Mouse (Mus musculus) megakaryocyte, embryonic 14.5 days (primary cell): Measurements from ENCODE around the gene Cnot8. TPM values are rescaled to one million over a fixed set of nuclear protein-coding genes. Genes with fewer than 3 reads are reported as not detected.
"Not testable (repeated sequence)": the region's sequence is repeated elsewhere in the genome, so short reads cannot be mapped to it uniquely, and the experiment has no call there.

ENCODE experiments used
- H3K27me3 ChIP-seq: replicated peaks from 2 replicates; pipeline ENCODE3; 2012; ENCODE audit warnings: inconsistent platforms
- H3K36me3 ChIP-seq: replicated peaks from 2 replicates; pipeline ENCODE3; 2012; ENCODE audit warnings: low read length, inconsistent platforms, mixed read lengths
- H3K4me1 ChIP-seq: 2 replicates; pipeline ENCODE4 v1.6.1; 2012; ENCODE audit warnings: inconsistent platforms
- H3K4me3 ChIP-seq: replicated peaks from 2 replicates; pipeline ENCODE3; 2012; ENCODE audit warnings: moderate library complexity, mild to moderate bottlenecking, inconsistent platforms
- H3K9me3 ChIP-seq: 2 replicates; pipeline ENCODE4 v1.6.1; 2012; ENCODE audit warnings: inconsistent platforms
- FLI1 ChIP-seq: IDR thresholded peaks from 2 replicates; pipeline ENCODE4 v1.6.1; 2012; ENCODE audit warnings: low read length, inconsistent platforms, mixed read lengths
- GATA1 ChIP-seq: IDR thresholded peaks from 3 replicates; pipeline ENCODE4 v1.6.1; 2012; ENCODE audit warnings: mixed read lengths, low read length, inconsistent platforms, borderline replicate concordance
- polyA plus RNA-seq: library from polyadenylated mRNA; stranded (reverse); fragments of >175 nt; gene quantifications from 2 replicates; pipeline ENCODE4 v1.2.3, GENCODE M21; 2012; ENCODE audit warnings: low replicate concordance; ENCODE audit not compliant: insufficient read depth

The Cnot8 gene
- 1.1 and 3.5 TPM in 2 replicates for polyA plus RNA-seq

GRCm38 (mm10) chr11:58103697-58104306, at the start of gene Cnot8:
Gene Cnot8 (plus strand): TSS chr11:58104153.
- no peaks in the 10 kb centered on the region for H3K27me3 ChIP-seq
- peak within 1 kb of the TSS; percentile 98 for H3K4me3 ChIP-seq
- no peaks in the 10 kb centered on the region for H3K9me3 ChIP-seq
- peaks cover 57% of the 10 kb centered on the region for H3K4me1 ChIP-seq
- TF ChIP-seq FLI1: no peak
- TF ChIP-seq GATA1: no peak
- no peaks in the 10 kb centered on the region for H3K36me3 ChIP-seq

DNA sequence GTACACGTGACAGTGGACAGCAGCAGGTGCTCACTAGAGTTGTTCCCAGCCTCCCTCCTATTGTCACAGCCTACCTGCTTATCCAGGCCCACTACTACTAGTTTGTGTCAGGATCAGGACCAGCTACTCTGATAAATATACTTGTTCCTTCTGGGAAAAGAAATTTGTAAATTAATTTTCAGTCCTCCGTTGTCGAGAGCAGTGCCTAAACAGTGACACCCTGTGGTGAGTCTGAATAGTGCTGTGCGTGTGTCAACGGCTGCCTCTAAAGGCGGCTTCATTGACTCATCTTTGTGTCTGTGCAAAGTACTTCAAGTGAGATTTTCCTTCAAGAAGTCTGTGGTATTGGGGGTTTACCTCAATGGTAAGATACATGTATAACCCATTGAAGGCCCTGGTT, 46.5 kb upstream of the Cnot8 start:
- Histone ChIP-seq H3K4me1 (no peaks in the 10 kb centered on the region), H3K27me3 (no peaks in the 10 kb centered on the region), H3K9me3 (no peaks in the 10 kb centered on the region), H3K36me3 (peaks cover 84% of the 10 kb centered on the region), H3K4me3 (no peak overlapping the region)
- TF ChIP-seq GATA1 (no peak), FLI1 (no peak)

DNA sequence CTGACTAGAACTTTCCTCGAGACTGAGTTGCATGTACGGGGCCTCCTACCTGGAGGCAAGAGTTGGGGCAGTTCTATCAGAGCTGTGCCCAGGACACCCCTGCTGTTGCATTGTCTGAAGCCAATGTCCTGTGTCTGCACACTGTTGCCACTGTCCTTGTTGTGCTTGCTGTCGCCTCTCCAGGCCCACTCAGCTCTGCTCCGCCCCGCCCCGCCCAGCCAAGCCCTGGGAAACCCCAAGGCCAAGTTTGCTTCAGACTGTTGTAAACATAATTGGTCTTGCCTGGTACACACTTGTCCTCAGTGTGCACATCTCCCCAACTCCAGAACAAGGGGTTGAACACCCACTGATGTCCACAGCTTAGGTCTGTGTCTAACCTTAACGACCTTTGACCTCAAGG, 44.2 kb upstream of the Cnot8 start:
- not testable (repeated sequence) for H3K9me3 ChIP-seq, H3K4me1 ChIP-seq, H3K27me3 ChIP-seq, H3K4me3 ChIP-seq
- peaks cover 82% of the 10 kb centered on the region for H3K36me3 ChIP-seq

DNA sequence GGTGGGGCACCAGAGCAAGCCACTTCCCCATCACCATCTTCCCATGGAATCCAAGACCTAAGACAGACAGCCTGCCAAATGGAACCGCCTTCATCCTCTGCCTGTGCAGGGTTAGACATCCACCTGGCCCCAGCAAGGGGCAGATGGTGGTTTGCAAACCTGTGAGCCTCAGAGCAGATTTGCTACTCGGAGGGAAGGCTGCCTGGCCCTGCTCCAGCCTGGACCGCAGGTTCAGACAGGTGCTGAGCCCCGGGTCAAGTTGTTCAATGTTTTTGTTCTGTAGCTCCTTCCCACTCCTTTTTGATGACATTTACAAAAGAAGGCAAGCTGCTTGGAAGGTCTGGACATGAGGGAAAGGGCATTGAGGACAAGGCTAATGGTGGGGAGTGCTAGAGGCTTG, 42.7 kb upstream of the Cnot8 start:
- H3K27me3 ChIP-seq, H3K4me3 ChIP-seq, H3K9me3 ChIP-seq, H3K4me1 ChIP-seq: not testable (repeated sequence)
- peaks cover 74% of the 10 kb centered on the region for H3K36me3 ChIP-seq

DNA sequence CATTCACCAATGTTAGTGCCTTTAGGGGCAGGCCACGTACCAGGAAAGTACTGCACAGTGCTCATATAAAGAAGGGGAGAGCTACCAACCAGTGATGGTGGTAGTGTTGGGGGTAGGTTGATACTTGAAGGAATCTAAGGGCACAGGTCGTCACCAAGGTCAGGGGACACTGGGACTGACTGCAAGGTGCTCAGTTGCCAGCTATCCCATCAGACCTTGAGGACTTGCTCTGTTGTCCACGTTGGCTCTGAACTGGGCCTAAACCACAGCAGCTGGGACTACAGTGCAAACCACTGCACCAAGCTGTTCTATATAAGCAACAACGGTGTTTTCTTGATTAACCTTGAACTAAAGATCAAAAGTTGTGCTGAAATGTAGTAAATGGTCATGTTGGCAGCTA, 41.4 kb upstream of the Cnot8 start:
- peak overlapping the region; percentile 28 for H3K4me3 ChIP-seq
- H3K9me3 ChIP-seq: no peaks in the 10 kb centered on the region
- peaks cover 13% of the 10 kb centered on the region for H3K4me1 ChIP-seq
- peaks cover 62% of the 10 kb centered on the region for H3K36me3 ChIP-seq
- no peaks in the 10 kb centered on the region for H3K27me3 ChIP-seq
- TF ChIP-seq GATA1 (no peak), FLI1 (no peak)

- Histone ChIP-seq H3K4me1 (peaks cover 20% of the 10 kb centered on the region), H3K27me3 (peaks cover 4% of the 10 kb centered on the region), H3K9me3 (no peaks in the 10 kb centered on the region), H3K36me3 (peaks cover 45% of the 10 kb centered on the region), H3K4me3 (no peak overlapping the region)
- TF ChIP-seq GATA1 (no peak), FLI1 (no peak)
Measured at GRCm38 (mm10) chr11:58065025-58065424, 38.9 kb upstream of the Cnot8 start.

GRCm38 (mm10) chr11:58072978-58073377, 31.0 kb upstream of the Cnot8 start:
- H3K4me1 ChIP-seq: peaks cover 5% of the 10 kb centered on the region; the same call in 1 of the 2 replicates
- peaks cover 9% of the 10 kb centered on the region for H3K27me3 ChIP-seq
- H3K4me3 ChIP-seq: no peak overlapping the region
- H3K36me3 ChIP-seq: no peaks in the 10 kb centered on the region
- peaks cover 5% of the 10 kb centered on the region for H3K9me3 ChIP-seq
- TF ChIP-seq GATA1: no peak
- no peak for TF ChIP-seq FLI1

DNA sequence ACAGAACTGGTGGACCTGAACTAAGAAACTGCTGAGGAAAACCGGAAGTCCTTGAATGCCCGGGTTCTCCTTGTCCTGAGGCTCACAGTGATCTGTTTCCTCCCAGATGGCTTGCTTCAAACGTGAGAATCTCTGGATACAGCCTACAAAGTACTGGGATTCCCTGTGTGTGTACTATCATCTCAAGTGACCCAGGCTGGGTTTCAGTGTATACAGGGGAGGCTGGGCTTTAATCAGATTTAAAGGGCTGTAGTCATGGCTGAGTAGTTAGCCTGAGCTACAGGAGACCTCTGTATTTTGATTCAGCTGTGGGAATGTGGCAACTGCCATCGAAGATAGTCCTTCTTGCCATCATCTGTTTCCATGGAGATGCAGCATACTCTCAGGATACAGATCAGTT, 26.7 kb upstream of the Cnot8 start:
- TF ChIP-seq FLI1 (no peak), GATA1 (no peak)
- Histone ChIP-seq H3K9me3 (peaks cover 11% of the 10 kb centered on the region), H3K4me1 (no peaks in the 10 kb centered on the region), H3K27me3 (peaks cover 7% of the 10 kb centered on the region), H3K4me3 (no peak overlapping the region), H3K36me3 (no peaks in the 10 kb centered on the region)

- no peak for TF ChIP-seq FLI1
- no peak for TF ChIP-seq GATA1
- Histone ChIP-seq H3K9me3 (peaks cover 6% of the 10 kb centered on the region; the same call in 1 of the 2 replicates), H3K4me1 (peaks cover 6% of the 10 kb centered on the region), H3K4me3 (no peak overlapping the region), H3K36me3 (no peaks in the 10 kb centered on the region), H3K27me3 (peaks cover 4% of the 10 kb centered on the region)
Measured at GRCm38 (mm10) chr11:58081716-58082115, 22.2 kb upstream of the Cnot8 start.

GRCm38 (mm10) chr11:58092541-58092940, 11.4 kb upstream of the Cnot8 start:
- TF ChIP-seq FLI1 (no peak), GATA1 (no peak)
- Histone ChIP-seq H3K4me3 (peak overlapping the region; percentile 90), H3K27me3 (peaks cover under 1% of the 10 kb centered on the region), H3K9me3 (no peaks in the 10 kb centered on the region), H3K4me1 (peaks cover 22% of the 10 kb centered on the region), H3K36me3 (no peaks in the 10 kb centered on the region)

GRCm38 (mm10) chr11:58093021-58093528, 10.9 kb upstream of the Cnot8 start, which contains the start of gene Gm12248:
Gene Gm12248 (minus strand): TSS chr11:58093134.
- peaks cover 22% of the 10 kb centered on the region for H3K4me1 ChIP-seq
- H3K27me3 ChIP-seq: peaks cover 1% of the 10 kb centered on the region
- H3K4me3 ChIP-seq: peak within 1 kb of the TSS; percentile 90
- no peak for TF ChIP-seq GATA1
- TF ChIP-seq FLI1: no peak
- no peaks in the 10 kb centered on the region for H3K9me3 ChIP-seq
- H3K36me3 ChIP-seq: no peaks in the 10 kb centered on the region
